Mouse (Mus musculus): ENCODE measurements around the gene Psmc6. TPM values are rescaled to one million over a fixed set of nuclear protein-coding genes. Genes with fewer than 3 reads are reported as not detected.
A peak's percentile ranks its signal among the peaks of the same experiment; 100 is the strongest.

Gene Psmc6
- polyA plus RNA-seq, 1 experiment = 38.0 TPM

- H3K27ac ChIP-seq (ENCODE audit: control insufficient read depth, insufficient read depth, low read length) = peak overlapping the region; percentile 50; the same call in 1 of the 2 replicates
- DNase-seq = no peak
- 16% methylated on average over 3 of the region's 3 CpGs for WGBS
- 0 out of 2 replicates have a peak, but pooled peaks cover 6% of the 10 kb centered on the region for H3K4me1 ChIP-seq (replicated peaks; ENCODE audit: control insufficient read depth, insufficient read depth, low read length)
- no peaks in the 10 kb centered on the region for H3K36me3 ChIP-seq (ENCODE audit: control insufficient read depth, insufficient read depth, low read length)
- no peaks in the 10 kb centered on the region for H3K27me3 ChIP-seq (ENCODE audit: control insufficient read depth, insufficient read depth, low read length)
- peak overlapping the region; percentile 84 for H3K4me3 ChIP-seq (ENCODE audit: control insufficient read depth, insufficient read depth, low read length)
- TF ChIP-seq POLR2A (IDR thresholded peaks at IDR 0.05; ENCODE audit: control insufficient read depth, extremely low read depth, insufficient read depth, low read length, poor library complexity) (no peak), CTCF (IDR thresholded peaks at IDR 0.05; ENCODE audit: borderline replicate concordance, control insufficient read depth, extremely low read depth, insufficient read depth, low read length, poor library complexity) (no peak)
Observed at GRCm38 (mm10) chr14:45389194-45389593, 59.6 kb downstream of the Psmc6 start.

Other genes with a start within 250 kb of the Psmc6 start
- gene Gpr137c, start 110.1 kb upstream of the Psmc6 start, polyA plus RNA-seq (2012; rRNA removed) = 9.0 and 12.7 TPM in 2 replicates
- gene Txndc16, start 109.5 kb upstream of the Psmc6 start, polyA plus RNA-seq (2012; rRNA removed) = 7.0 and 10.8 TPM in 2 replicates
- 7.5 and 8.6 TPM in 2 replicates for gene Ero1l, start 11.0 kb upstream of the Psmc6 start, polyA plus RNA-seq (2012; rRNA removed)
- 22.6 and 44.7 TPM in 2 replicates for gene Styx, start 21.3 kb downstream of the Psmc6 start, polyA plus RNA-seq (2012; rRNA removed)
- 3.6 and 4.0 TPM in 2 replicates for gene Gnpnat1, start 75.1 kb downstream of the Psmc6 start, polyA plus RNA-seq (2012; rRNA removed)
- 3.9 and 8.2 TPM in 2 replicates for gene Fermt2, start 200.3 kb downstream of the Psmc6 start, polyA plus RNA-seq (2012; rRNA removed)

Data from thymus, adult 2 months (tissue).